22 mouse cellular contexts compared by ENCODE assay signal in the genomic region with DNA sequence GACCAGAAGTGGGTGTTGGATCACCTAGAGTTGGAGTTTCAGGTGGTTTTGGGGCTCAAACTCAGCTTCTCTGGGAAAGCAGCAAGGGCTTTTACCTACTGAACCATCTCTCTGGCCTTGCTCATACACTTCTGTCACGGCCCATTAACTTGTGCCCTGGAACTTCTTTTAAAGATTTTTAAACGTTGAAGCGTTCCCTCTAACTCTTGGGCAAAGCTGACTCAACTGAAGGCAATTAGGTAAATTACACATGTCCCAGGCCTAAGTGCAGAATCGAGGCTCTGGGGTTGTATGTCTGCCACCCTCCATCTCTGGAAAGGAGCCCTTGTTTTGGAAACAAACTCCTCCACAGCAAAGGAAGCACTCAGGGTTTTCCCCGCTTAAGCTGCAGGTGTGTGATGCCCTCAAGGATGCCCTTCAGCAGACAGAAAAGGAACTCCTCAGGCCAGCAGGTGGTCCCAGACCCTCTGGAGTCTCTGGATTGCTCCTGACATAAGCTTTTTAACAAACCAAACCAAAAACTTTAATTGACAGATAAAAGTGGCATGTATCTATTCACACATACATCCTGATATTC.
"Had no signal": no experiment of that assay in that cellular context is flagged by ENCODE, and none has a peak within 500 bp of the region (broad histone marks: within the 10 kb centered on the region; RNA-seq: fewer than 3 reads in every experiment).

No protein-coding gene starts in this region.

- H3K9me3 ChIP-seq: kidney, embryonic 15.5 days; limb, embryonic 10.5 days; limb, embryonic 13.5 days; liver, embryonic 12.5 days; liver, embryonic 15.5 days; lung, embryonic 15.5 days; megakaryocyte, embryonic 14.5 days; midbrain, embryonic 10.5 days; neural tube, embryonic 12.5 days; neural tube, embryonic 15.5 days; stomach, embryonic 15.5 days had no signal

- DNase-seq: layer of hippocampus, adult 9-11 months; lung, adult 18-20 months; lung, postnatal 10 days; lung, postnatal 36 days; midbrain, embryonic 14.5 days; retina, postnatal 1 day; right cerebral cortex, postnatal 25 days; spleen, adult 18-20 months; thymus, postnatal 36 days had no signal

- H3K9ac ChIP-seq: kidney, embryonic 15.5 days; limb, embryonic 13.5 days; liver, embryonic 12.5 days; liver, embryonic 15.5 days; lung, embryonic 15.5 days; neural tube, embryonic 12.5 days; neural tube, embryonic 15.5 days; stomach, embryonic 15.5 days had no signal

- H3K27me3 ChIP-seq: kidney, embryonic 15.5 days; limb, embryonic 13.5 days; liver, embryonic 12.5 days; liver, embryonic 15.5 days; lung, embryonic 15.5 days; megakaryocyte, embryonic 14.5 days; neural tube, embryonic 12.5 days; neural tube, embryonic 15.5 days; stomach, embryonic 15.5 days had no signal

- H3K4me1 ChIP-seq: limb, embryonic 13.5 days; liver, embryonic 15.5 days; neural tube, embryonic 12.5 days; stomach, embryonic 15.5 days had no signal

- H3K36me3 ChIP-seq: kidney, embryonic 15.5 days; limb, embryonic 10.5 days; limb, embryonic 13.5 days; liver, embryonic 12.5 days; liver, embryonic 15.5 days; lung, embryonic 15.5 days; midbrain, embryonic 10.5 days; neural tube, embryonic 12.5 days; neural tube, embryonic 15.5 days; stomach, embryonic 15.5 days had no signal

- H3K4me2 ChIP-seq: kidney, embryonic 15.5 days; limb, embryonic 13.5 days; liver, embryonic 12.5 days; liver, embryonic 15.5 days; lung, embryonic 15.5 days; neural tube, embryonic 12.5 days; neural tube, embryonic 15.5 days; stomach, embryonic 15.5 days had no signal

- H3K4me3 ChIP-seq: kidney, embryonic 15.5 days; layer of hippocampus, adult 2 months; limb, embryonic 10.5 days; limb, embryonic 13.5 days; liver, embryonic 12.5 days; liver, embryonic 15.5 days; lung, embryonic 15.5 days; megakaryocyte, embryonic 14.5 days; midbrain, embryonic 10.5 days; neural tube, embryonic 12.5 days; neural tube, embryonic 15.5 days; stomach, embryonic 15.5 days had no signal

- H3K27ac ChIP-seq: kidney, embryonic 15.5 days; layer of hippocampus, adult 2 months; limb, embryonic 10.5 days; limb, embryonic 13.5 days; liver, embryonic 12.5 days; liver, embryonic 15.5 days; lung, embryonic 15.5 days; midbrain, embryonic 10.5 days; neural tube, embryonic 12.5 days; neural tube, embryonic 15.5 days; stomach, embryonic 15.5 days had no signal

- ATAC-seq: intestine, embryonic 16.5 days had no signal
